Mouse (Mus musculus): ENCODE data around the gene Zfp553. TPM values are rescaled to one million over a fixed set of nuclear protein-coding genes. Genes with fewer than 3 reads are reported as not detected.
A peak's percentile ranks its signal among the peaks of the same experiment; 100 is the strongest.

Gene Zfp553
- total and polyA plus RNA-seq, 3 experiments = 9.8 to 17.4 (median 15.0) TPM

DNA sequence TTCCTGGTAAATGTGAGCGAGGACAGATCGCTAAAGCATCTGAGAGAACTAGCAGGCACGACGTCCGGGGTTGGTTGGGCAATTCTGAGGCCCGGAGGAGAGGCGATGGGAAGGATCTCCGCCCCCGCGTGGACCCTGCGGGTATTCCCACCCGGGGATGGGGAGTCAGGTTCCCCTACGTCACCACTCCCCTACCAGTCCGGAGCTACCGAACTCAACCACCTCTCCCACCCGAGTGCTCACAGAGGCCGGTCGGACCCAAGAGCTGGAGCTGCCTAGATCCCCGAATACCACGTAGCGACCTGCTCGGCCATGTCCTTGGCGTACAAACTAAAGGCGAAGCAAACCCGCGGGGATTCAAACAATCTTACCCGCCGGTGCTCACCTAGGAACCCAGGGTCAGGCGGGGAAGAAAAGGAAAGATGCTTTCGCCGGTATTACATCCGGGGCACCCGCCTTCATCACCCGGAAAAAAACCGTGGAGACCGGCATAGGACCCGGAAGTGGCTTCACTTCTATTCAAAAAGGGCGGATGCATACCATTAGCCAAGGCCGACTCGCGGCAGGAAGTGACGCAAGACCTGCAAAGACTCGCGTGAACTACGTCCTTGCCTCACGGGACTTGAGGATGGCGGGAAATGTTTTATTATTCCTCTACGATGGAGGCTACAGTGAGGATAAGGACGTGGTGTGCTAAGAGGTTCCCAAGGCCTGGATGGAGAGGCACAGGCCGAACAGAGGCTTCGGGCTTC lies 37.1 kb upstream of the Zfp553 start, which contains the start of gene Cd2bp2 (continued):
- TF ChIP-seq MEF2A (IDR thresholded peaks at IDR 0.05; ENCODE audit: borderline replicate concordance, low read depth, low read length) (0 out of 2 replicates have a peak, but pooled peaks have one; percentile 57), E2F4 (IDR thresholded peaks at IDR 0.05; ENCODE audit: insufficient replicate concordance, low read depth, low read length) (peak; percentile 100), NELFE (IDR thresholded peaks at IDR 0.05; ENCODE audit: low read depth, low read length) (peak; percentile 95), BHLHE40 (IDR thresholded peaks at IDR 0.05; ENCODE audit: low read depth, low read length) (peak; percentile 96), UBTF (IDR thresholded peaks at IDR 0.05; ENCODE audit: low read depth, low read length) (peak; percentile 67; the same call in 1 of the 2 replicates), ZC3H11A (IDR thresholded peaks at IDR 0.05; ENCODE audit: low read depth, low read length) (no peak), POLR2AphosphoS2 (IDR thresholded peaks at IDR 0.05; ENCODE audit: low read depth, low read length) (peak; percentile 96), ZNF384 (IDR thresholded peaks at IDR 0.05; ENCODE audit: low read depth, low read length) (no peak)

DNA sequence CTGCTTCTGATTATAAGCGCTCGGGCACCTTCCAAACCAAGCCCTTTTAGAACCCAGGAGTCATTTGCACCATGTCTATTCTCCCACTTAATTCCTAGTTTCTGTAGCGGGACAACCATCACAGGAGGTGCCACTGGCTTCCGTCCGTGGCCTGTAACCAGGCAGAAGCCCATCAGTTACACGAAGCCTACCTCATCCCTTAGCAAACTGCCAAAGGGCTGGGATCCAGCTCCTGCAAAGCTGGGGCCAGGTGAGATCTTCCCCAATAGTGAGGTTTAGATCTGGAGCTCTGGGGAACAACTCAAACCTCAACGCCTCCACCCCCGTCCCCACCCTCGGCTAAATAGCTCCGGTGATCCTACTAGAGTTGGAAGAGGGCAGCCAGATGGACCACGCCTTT lies 36.4 kb upstream of the Zfp553 start:
- H3K4me3 ChIP-seq (replicated peaks in 1 of 3; ENCODE audit: low read depth in 2 of 3, low read length in 2 of 3, poor library complexity in 1 of 3) = peak overlapping the region; percentile 63 to 70 (median 68)
- peaks cover 27% of the 10 kb centered on the region for H3K79me2 ChIP-seq (replicated peaks; ENCODE audit: control insufficient read depth, extremely low read depth, insufficient read depth, poor library complexity, severe bottlenecking)
- H3K27ac ChIP-seq (ENCODE audit: insufficient read depth, low read depth) = no peak overlapping the region
- H3K9me3 ChIP-seq (replicated peaks; ENCODE audit: low read length) = no peaks in the 10 kb centered on the region
- peak overlapping the region; percentile 94 for H3K4me2 ChIP-seq (ENCODE audit: insufficient read depth, low read depth, poor library complexity, severe bottlenecking)
- peaks cover 6 to 45% of the 10 kb centered on the region in 2 experiments; a peak in 3 of 4 replicates for H3K4me1 ChIP-seq (ENCODE audit: control insufficient read depth in 1 of 2, insufficient read depth in 2 of 2)
- peak overlapping the region; percentile 99 for H3K9ac ChIP-seq (ENCODE audit: insufficient read depth, low read depth)
- peaks cover 73 to 81% of the 10 kb centered on the region in 2 experiments for H3K36me3 ChIP-seq (replicated peaks in 1 of 2; ENCODE audit: control insufficient read depth in 1 of 2, insufficient read depth in 1 of 2, low read length in 1 of 2)
- in situ Hi-C loops (cut with MboI; ENCODE audit: low pct_ligation_motif_present, low pct_unique_long_range_greater_than_20kb, low sequenced_read_pairs) = no loop called here
- TF ChIP-seq EP300 (IDR thresholded peaks at IDR 0.05; ENCODE audit: low read length) = no peak
- dilution Hi-C loops (cut with MboI; ENCODE audit: extremely low pct_ligation_motif_present, extremely low pct_unique_long_range_greater_than_20kb, low sequenced_read_pairs) = no loop called here
- DNase-seq (ENCODE audit: extremely low read depth) = no peak
- H3K27me3 ChIP-seq (replicated peaks) = no peaks in the 10 kb centered on the region

GRCm38 (mm10) chr7:127206606-127207005 lies 26.3 kb upstream of the Zfp553 start:
- no peak for DNase-seq (ENCODE audit: extremely low read depth)
- dilution Hi-C loops (cut with MboI; ENCODE audit: extremely low pct_ligation_motif_present, extremely low pct_unique_long_range_greater_than_20kb, low sequenced_read_pairs) (no loop called here), in situ Hi-C loops (cut with MboI; ENCODE audit: low pct_ligation_motif_present, low pct_unique_long_range_greater_than_20kb, low sequenced_read_pairs) (no loop called here)
- TF ChIP-seq SMC3 (IDR thresholded peaks at IDR 0.05; ENCODE audit: low read depth, low read length) = no peak
- peak overlapping the region; percentile 68 to 90 (median 79) for H3K4me3 ChIP-seq (replicated peaks in 1 of 3; ENCODE audit: low read depth in 2 of 3, low read length in 2 of 3, poor library complexity in 1 of 3)
- H3K79me2 ChIP-seq (replicated peaks; ENCODE audit: control insufficient read depth, extremely low read depth, insufficient read depth, poor library complexity, severe bottlenecking) = peaks cover 35% of the 10 kb centered on the region
- H3K9ac ChIP-seq (ENCODE audit: insufficient read depth, low read depth) = peak overlapping the region; percentile 85
- H3K36me3 ChIP-seq (replicated peaks in 1 of 2; ENCODE audit: control insufficient read depth in 1 of 2, insufficient read depth in 1 of 2, low read length in 1 of 2) = peaks cover 16 to 31% of the 10 kb centered on the region in 2 experiments
- no peaks in the 10 kb centered on the region for H3K9me3 ChIP-seq (replicated peaks; ENCODE audit: low read length)
- no peak overlapping the region for H3K27ac ChIP-seq (ENCODE audit: insufficient read depth, low read depth)
- H3K27me3 ChIP-seq (replicated peaks) = no peaks in the 10 kb centered on the region
- H3K4me2 ChIP-seq (ENCODE audit: insufficient read depth, low read depth, poor library complexity, severe bottlenecking) = peak overlapping the region; percentile 91
- peaks cover 8 to 32% of the 10 kb centered on the region in 2 experiments for H3K4me1 ChIP-seq (ENCODE audit: control insufficient read depth in 1 of 2, insufficient read depth in 2 of 2)
